ENCODE assay signal across 8 mouse cellular contexts in the genomic region with DNA sequence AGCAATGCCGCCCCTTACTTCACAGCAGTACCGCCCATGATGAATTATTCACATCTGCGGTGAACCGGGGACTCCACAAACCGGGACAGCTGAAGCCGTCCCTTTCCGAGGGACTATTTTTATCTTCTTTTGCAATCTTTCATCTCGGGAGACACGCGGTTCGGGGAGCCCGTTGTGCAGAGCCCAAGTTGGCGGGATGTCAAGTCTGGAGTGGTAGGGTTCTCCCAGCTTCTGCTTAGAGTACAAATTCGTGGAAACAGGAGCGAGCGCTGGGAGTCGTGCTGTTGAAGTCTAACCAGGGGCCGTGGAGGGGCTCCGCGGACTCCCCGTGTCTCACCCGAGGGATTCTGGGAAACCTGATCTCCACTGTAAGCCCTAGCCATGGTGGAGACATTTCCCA. TPM values are rescaled to one million over a fixed set of nuclear protein-coding genes. Genes with fewer than 3 reads are reported as not detected.
A peak's percentile ranks its signal among the peaks of the same experiment; 100 is the strongest.
DNase-seq lines count a peak whose midpoint lies in the region; ATAC-seq and TF ChIP-seq lines count a peak whose summit lies in the region.

No protein-coding gene starts in this region.

- no peak for TF ChIP-seq CTCF in lung, adult 2 months (IDR thresholded peaks at IDR 0.05; ENCODE audit: insufficient read depth, low read length)

- H3K27ac ChIP-seq in forebrain, embryonic 15.5 days (replicated peaks) = no peak overlapping the region; the same call in 1 of the 2 replicates
- H3K27ac ChIP-seq in hindbrain, embryonic 16.5 days (ENCODE audit: low read depth, low read length) = no peak overlapping the region
- H3K27ac ChIP-seq in midbrain, embryonic 12.5 days (replicated peaks) = no peak overlapping the region

- DNase-seq in lung, adult 18-20 months = peak; percentile 23 to 35
- DNase-seq in lung, adult 2 months = no peak
- DNase-seq in left cerebral cortex, postnatal 10 days (ENCODE audit: extremely low spot score in 1 of 2, low spot score in 2 of 2) = peak; percentile 72 to 87
- DNase-seq in B cell, adult 2 months = no peak

- H3K4me2 ChIP-seq in forebrain, embryonic 15.5 days (replicated peaks) = peak overlapping the region; percentile 24
- H3K4me2 ChIP-seq in hindbrain, embryonic 16.5 days (ENCODE audit: low read length) = peak overlapping the region; percentile 47
- H3K4me2 ChIP-seq in midbrain, embryonic 12.5 days (replicated peaks) = peak overlapping the region; percentile 33

- no peaks in the 10 kb centered on the region for H3K9me3 ChIP-seq in forebrain, embryonic 15.5 days
- H3K9me3 ChIP-seq in hindbrain, embryonic 16.5 days (ENCODE audit: control insufficient read depth, low read length) = no peaks in the 10 kb centered on the region
- no peaks in the 10 kb centered on the region for H3K9me3 ChIP-seq in midbrain, embryonic 12.5 days

- no peaks in the 10 kb centered on the region; the same call in 1 of the 2 replicates for H3K27me3 ChIP-seq in forebrain, embryonic 15.5 days
- H3K27me3 ChIP-seq in hindbrain, embryonic 16.5 days (replicated peaks; ENCODE audit: control insufficient read depth, insufficient read depth, low read length) = no peaks in the 10 kb centered on the region
- H3K27me3 ChIP-seq in midbrain, embryonic 12.5 days = peaks cover 27% of the 10 kb centered on the region

- no peak for ATAC-seq in forebrain, embryonic 15.5 days (replicated peaks)
- no peak for ATAC-seq in hindbrain, embryonic 16.5 days
- no peak for ATAC-seq in midbrain, embryonic 12.5 days (ENCODE audit: low FRiP score, low read depth)
- no peak for ATAC-seq in activated CD4-positive, CD25-positive, alpha-beta regulatory T cell, adult 4 months

- H3K4me3 ChIP-seq in lung, adult 2 months (replicated peaks; ENCODE audit: extremely low read depth, low read depth, low read length) = no peak overlapping the region
- H3K4me3 ChIP-seq in forebrain, embryonic 15.5 days = no peak overlapping the region
- no peak overlapping the region for H3K4me3 ChIP-seq in hindbrain, embryonic 16.5 days (ENCODE audit: low read length)
- no peak overlapping the region for H3K4me3 ChIP-seq in midbrain, embryonic 12.5 days

- no peaks in the 10 kb centered on the region for H3K4me1 ChIP-seq in lung, adult 2 months (ENCODE audit: control insufficient read depth, insufficient read depth, low read length)
- peaks cover 17% of the 10 kb centered on the region for H3K4me1 ChIP-seq in forebrain, embryonic 15.5 days
- peaks cover 22% of the 10 kb centered on the region for H3K4me1 ChIP-seq in hindbrain, embryonic 16.5 days (ENCODE audit: control insufficient read depth, insufficient read depth, low read depth, low read length)
- H3K4me1 ChIP-seq in midbrain, embryonic 12.5 days = peaks cover 33% of the 10 kb centered on the region

- H3K9ac ChIP-seq in forebrain, embryonic 15.5 days (replicated peaks) = no peak overlapping the region
- H3K9ac ChIP-seq in hindbrain, embryonic 16.5 days (ENCODE audit: low read depth, low read length) = 0 out of 2 replicates have a peak overlapping the region, but pooled peaks have one; percentile 13
- no peak overlapping the region for H3K9ac ChIP-seq in midbrain, embryonic 12.5 days (replicated peaks)

- H3K36me3 ChIP-seq in forebrain, embryonic 15.5 days = no peaks in the 10 kb centered on the region
- H3K36me3 ChIP-seq in hindbrain, embryonic 16.5 days (ENCODE audit: control insufficient read depth, insufficient read depth, low read length) = no peaks in the 10 kb centered on the region
- no peaks in the 10 kb centered on the region for H3K36me3 ChIP-seq in midbrain, embryonic 12.5 days

- WGBS in lung, adult 2 months = 12% methylated on average over 22 of the region's 22 CpGs
- WGBS in forebrain, embryonic 15.5 days = 28% methylated on average over 22 of the region's 22 CpGs
- WGBS in hindbrain, embryonic 16.5 days = 10% methylated on average over 22 of the region's 22 CpGs
- 30% methylated on average over 22 of the region's 22 CpGs for WGBS in midbrain, embryonic 12.5 days

- TF ChIP-seq POLR2A in lung, adult 2 months (IDR thresholded peaks at IDR 0.05; ENCODE audit: borderline replicate concordance, extremely low read depth, low read depth, low read length) = no peak

- intact Hi-C loops in left cerebral cortex, postnatal 10 days (cut with DNase I) = loop anchor here (5.0 to 10.0 kb wide), 2 partner anchors 332 to 445 kb away; a partner anchor contains a TSS

RNA-seq across cellular contexts. Expression of a gene that starts 53.0 kb away (rescaled TPM):
- 0.42 and 0.44 TPM in 2 replicates for polyA plus RNA-seq in lung, adult 2 months (2012; rRNA removed)
- polyA plus RNA-seq in forebrain, embryonic 15.5 days (2015; fragmentation: Nextera tagmentation; extraction: Ambion mirVana) = 29.7 and 48.5 TPM in 2 replicates
- polyA plus RNA-seq in hindbrain, embryonic 16.5 days (2015; fragmentation: Nextera tagmentation; extraction: Ambion mirVana) = 57.7 and 84.8 TPM in 2 replicates
- 1 to 10 TPM; 2.1 to 2.9 TPM for total RNA-seq in left cerebral cortex, postnatal 10 days (2021)
- polyA plus RNA-seq in midbrain, embryonic 12.5 days (2016; fragmentation: Nextera tagmentation; extraction: Ambion mirVana) = 87.5 and 95.9 TPM in 2 replicates
- polyA plus RNA-seq in activated CD4-positive, CD25-positive, alpha-beta regulatory T cell, adult 4 months (2017; shearing (Covaris generic)) = not detected

Comparison
In these comparisons a context has a peak if more than half of its experiments do, and no peak if none do; other contexts are left out.
1. DNase-seq: peak in lung, adult 18-20 months (2 of 2) and left cerebral cortex, postnatal 10 days (2 of 2); none in lung, adult 2 months (single experiment) and B cell, adult 2 months (0 of 2).
2. RNA of a gene that starts 53.0 kb away (polyA plus RNA-seq): 87.5 to 95.9 TPM in midbrain, embryonic 12.5 days, 57.7 to 84.8 TPM in hindbrain, embryonic 16.5 days and 29.7 to 48.5 TPM in forebrain, embryonic 15.5 days; 0.42 to 0.44 TPM in lung, adult 2 months and not detected in activated CD4-positive, CD25-positive, alpha-beta regulatory T cell, adult 4 months; every median in the first group is over 10 times any median in the second.
3. Peak in every context shown above with its lines, with median percentiles within 50 percentile points of each other: H3K4me2 ChIP-seq.